26 mouse cellular contexts compared by ENCODE assay signal in genomic region chr6:83840086-83840485, GRCm38 (mm10). TPM values are rescaled to one million over a fixed set of nuclear protein-coding genes. Genes with fewer than 3 reads are reported as not detected.
DNase-seq lines count a peak whose midpoint lies in the region; ATAC-seq and TF ChIP-seq lines count a peak whose summit lies in the region.
"Had no signal": no experiment of that assay in that cellular context is flagged by ENCODE, and none has a peak within 500 bp of the region (broad histone marks: within the 10 kb centered on the region; RNA-seq: fewer than 3 reads in every experiment).

No protein-coding gene starts in this region.

- no peaks in the 10 kb centered on the region for H3K36me3 ChIP-seq in embryonic facial prominence, embryonic 14.5 days (ENCODE audit: control insufficient read depth, insufficient read depth, low read length)
- no peaks in the 10 kb centered on the region for H3K36me3 ChIP-seq in embryonic facial prominence, embryonic 10.5 days (replicated peaks)
- no peaks in the 10 kb centered on the region for H3K36me3 ChIP-seq in lung, embryonic 16.5 days (ENCODE audit: control insufficient read depth, insufficient read depth, low read length)
- H3K36me3 ChIP-seq: embryonic facial prominence, embryonic 12.5 days; embryonic facial prominence, embryonic 15.5 days; forebrain, embryonic 10.5 days; forebrain, embryonic 12.5 days had no signal

- H3K9me3 ChIP-seq in embryonic facial prominence, embryonic 14.5 days (ENCODE audit: control insufficient read depth, low read length) = no peaks in the 10 kb centered on the region
- H3K9me3 ChIP-seq in embryonic facial prominence, embryonic 10.5 days = no peaks in the 10 kb centered on the region
- no peaks in the 10 kb centered on the region for H3K9me3 ChIP-seq in lung, embryonic 16.5 days (ENCODE audit: control insufficient read depth, low read length)
- H3K9me3 ChIP-seq: embryonic facial prominence, embryonic 12.5 days; embryonic facial prominence, embryonic 15.5 days; forebrain, embryonic 10.5 days; forebrain, embryonic 12.5 days had no signal

- peak; percentile 91; the same call in 1 of the 2 replicates for ATAC-seq in embryonic facial prominence, embryonic 14.5 days (ENCODE audit: low read depth)
- ATAC-seq in lung, embryonic 16.5 days (ENCODE audit: low read depth) = peak; percentile 68
- ATAC-seq: CD4-positive, CD25-positive, alpha-beta regulatory T cell, adult 4 months; forebrain, embryonic 14.5 days; forebrain, embryonic 16.5 days had no signal

- 76% methylated on average over 6 of the region's 6 CpGs for WGBS in embryonic facial prominence, embryonic 14.5 days
- 86% methylated on average over 6 of the region's 6 CpGs for WGBS in embryonic facial prominence, embryonic 10.5 days
- 67% methylated on average over 6 of the region's 6 CpGs for WGBS in lung, embryonic 16.5 days
- WGBS in lung, adult 2 months = 82% methylated on average over 6 of the region's 6 CpGs

- H3K27me3 ChIP-seq in embryonic facial prominence, embryonic 14.5 days (replicated peaks; ENCODE audit: control insufficient read depth, insufficient read depth, low read length) = no peaks in the 10 kb centered on the region
- H3K27me3 ChIP-seq in embryonic facial prominence, embryonic 10.5 days (replicated peaks; ENCODE audit: low read depth, poor library complexity, severe bottlenecking) = no peaks in the 10 kb centered on the region
- H3K27me3 ChIP-seq in lung, embryonic 16.5 days (ENCODE audit: control insufficient read depth, insufficient read depth, low read depth, low read length) = no peaks in the 10 kb centered on the region
- H3K27me3 ChIP-seq: embryonic facial prominence, embryonic 12.5 days; embryonic facial prominence, embryonic 15.5 days; forebrain, embryonic 12.5 days had no signal

- DNase-seq in embryonic facial prominence, embryonic 14.5 days (ENCODE audit: low spot score) = peak; percentile 41
- DNase-seq in embryonic facial prominence, embryonic 10.5 days (ENCODE audit: low spot score) = no peak
- no peak for DNase-seq in lung, postnatal 14 days
- peak; percentile 21 for DNase-seq in lung, postnatal 25 days (ENCODE audit: low spot score)
- DNase-seq in lung, adult 2 months = no peak
- no peak for DNase-seq in frontal cortex, postnatal 36 days (ENCODE audit: low spot score in 2 of 2)
- DNase-seq: adrenal gland, adult 2 months; adrenal gland, postnatal 10 days; adrenal gland, postnatal 25 days; B cell, adult 2 months; cerebellum, adult 11 months; cerebellum, adult 18-20 months; cerebellum, adult 8-10 months; cerebellum, adult 9-11 months; cerebellum, postnatal 14 days; cerebellum, postnatal 36 days; embryo, embryonic 11 days had no signal

- no peak overlapping the region for H3K4me3 ChIP-seq in embryonic facial prominence, embryonic 14.5 days (ENCODE audit: low read depth, low read length)
- H3K4me3 ChIP-seq in embryonic facial prominence, embryonic 10.5 days = no peak overlapping the region
- H3K4me3 ChIP-seq in lung, embryonic 16.5 days (ENCODE audit: low read length) = no peak overlapping the region
- no peak overlapping the region for H3K4me3 ChIP-seq in lung, adult 2 months (replicated peaks; ENCODE audit: extremely low read depth, low read depth, low read length)
- H3K4me3 ChIP-seq: embryonic facial prominence, embryonic 12.5 days; embryonic facial prominence, embryonic 15.5 days; erythroblast, embryonic 14.5 days; forebrain, embryonic 10.5 days; forebrain, embryonic 12.5 days had no signal

- TF ChIP-seq POLR2A in lung, adult 2 months (IDR thresholded peaks at IDR 0.05; ENCODE audit: borderline replicate concordance, extremely low read depth, low read depth, low read length) = no peak

- no peaks in the 10 kb centered on the region for H3K4me1 ChIP-seq in embryonic facial prominence, embryonic 14.5 days (ENCODE audit: control insufficient read depth, insufficient read depth, low read length)
- H3K4me1 ChIP-seq in embryonic facial prominence, embryonic 10.5 days = no peaks in the 10 kb centered on the region
- no peaks in the 10 kb centered on the region for H3K4me1 ChIP-seq in lung, embryonic 16.5 days (replicated peaks; ENCODE audit: control insufficient read depth, insufficient read depth, low read length)
- no peaks in the 10 kb centered on the region for H3K4me1 ChIP-seq in lung, adult 2 months (ENCODE audit: control insufficient read depth, insufficient read depth, low read length)
- H3K4me1 ChIP-seq: embryonic facial prominence, embryonic 12.5 days; embryonic facial prominence, embryonic 15.5 days; forebrain, embryonic 10.5 days; forebrain, embryonic 12.5 days had no signal

- no peak overlapping the region for H3K27ac ChIP-seq in embryonic facial prominence, embryonic 14.5 days (replicated peaks; ENCODE audit: low read depth, low read length)
- H3K27ac ChIP-seq in embryonic facial prominence, embryonic 10.5 days (replicated peaks) = no peak overlapping the region
- no peak overlapping the region for H3K27ac ChIP-seq in lung, embryonic 16.5 days (ENCODE audit: low read length)
- H3K27ac ChIP-seq: embryonic facial prominence, embryonic 12.5 days; embryonic facial prominence, embryonic 15.5 days; forebrain, embryonic 10.5 days; forebrain, embryonic 12.5 days had no signal

- H3K9ac ChIP-seq in embryonic facial prominence, embryonic 14.5 days (ENCODE audit: low read depth, low read length) = no peak overlapping the region
- no peak overlapping the region for H3K9ac ChIP-seq in lung, embryonic 16.5 days (ENCODE audit: low read length)
- H3K9ac ChIP-seq: embryonic facial prominence, embryonic 12.5 days; embryonic facial prominence, embryonic 15.5 days; forebrain, embryonic 12.5 days had no signal

- TF ChIP-seq CTCF in lung, adult 2 months (IDR thresholded peaks at IDR 0.05; ENCODE audit: insufficient read depth, low read length) = no peak

- H3K4me2 ChIP-seq in embryonic facial prominence, embryonic 14.5 days (ENCODE audit: low read depth, low read length) = no peak overlapping the region
- H3K4me2 ChIP-seq in lung, embryonic 16.5 days (ENCODE audit: low read depth, low read length) = no peak overlapping the region
- H3K4me2 ChIP-seq: embryonic facial prominence, embryonic 12.5 days; embryonic facial prominence, embryonic 15.5 days; forebrain, embryonic 12.5 days had no signal

RNA-seq across cellular contexts. Expression of gene Paip2b, which starts 8.5 kb away (rescaled TPM):
- polyA plus RNA-seq in embryonic facial prominence, embryonic 14.5 days (2014; fragmentation: Nextera tagmentation; extraction: Ambion mirVana) = 17.2 and 17.3 TPM in 2 replicates
- polyA plus RNA-seq in embryonic facial prominence, embryonic 10.5 days (2016; fragmentation: Nextera tagmentation; extraction: Ambion mirVana) = 19.3 and 19.4 TPM in 2 replicates
- 17.4 and 18.2 TPM in 2 replicates for polyA plus RNA-seq in lung, embryonic 16.5 days (2015; fragmentation: Nextera tagmentation; extraction: Ambion mirVana)
- 10.0 and 12.3 TPM in 2 replicates for polyA plus RNA-seq in lung, adult 2 months (2012; rRNA removed)

RNA-seq across cellular contexts. Expression of gene Zfp638, which starts 26.8 kb away (rescaled TPM):
- polyA plus RNA-seq in embryonic facial prominence, embryonic 14.5 days (2014; fragmentation: Nextera tagmentation; extraction: Ambion mirVana) = 62.1 and 66.2 TPM in 2 replicates
- polyA plus RNA-seq in embryonic facial prominence, embryonic 10.5 days (2016; fragmentation: Nextera tagmentation; extraction: Ambion mirVana) = 69.8 and 71.0 TPM in 2 replicates
- polyA plus RNA-seq in lung, embryonic 16.5 days (2015; fragmentation: Nextera tagmentation; extraction: Ambion mirVana) = 56.6 and 58.7 TPM in 2 replicates
- polyA plus RNA-seq in lung, adult 2 months (2012; rRNA removed) = 7.3 and 11.0 TPM in 2 replicates

RNA-seq across cellular contexts. Expression of gene Nagk, which starts 45.3 kb away (rescaled TPM):
- 50.6 and 61.2 TPM in 2 replicates for polyA plus RNA-seq in embryonic facial prominence, embryonic 14.5 days (2014; fragmentation: Nextera tagmentation; extraction: Ambion mirVana)
- 22.1 and 26.8 TPM in 2 replicates for polyA plus RNA-seq in embryonic facial prominence, embryonic 10.5 days (2016; fragmentation: Nextera tagmentation; extraction: Ambion mirVana)
- 58.3 and 63.5 TPM in 2 replicates for polyA plus RNA-seq in lung, embryonic 16.5 days (2015; fragmentation: Nextera tagmentation; extraction: Ambion mirVana)
- polyA plus RNA-seq in lung, adult 2 months (2012; rRNA removed) = 20.5 and 27.6 TPM in 2 replicates

Comparison
In these comparisons a context has a peak if more than half of its experiments do, and no peak if none do; other contexts are left out.
1. DNase-seq: peak in embryonic facial prominence, embryonic 14.5 days (single experiment) and lung, postnatal 25 days (single experiment); none in embryonic facial prominence, embryonic 10.5 days (single experiment), lung, postnatal 14 days (single experiment), lung, adult 2 months (single experiment) and frontal cortex, postnatal 36 days (0 of 2).